Mouse (Mus musculus): ENCODE measurements at regions not wholly inside any gene's neighbourhood (a gene's known extent, or its start where the extent isn't known, plus 50 kb on each side); places are given as distances from the start of the nearest gene placed in this dataset.
"Not testable (repeated sequence)": the region's sequence is repeated elsewhere in the genome, so short reads cannot be mapped to it uniquely, and the experiment has no call there.

GRCm38 (mm10) chr8:112427721-112428389 lies 142.0 kb upstream of the Cntnap4 start:
- DNase-seq (ENCODE audit: low spot score): no peak

- DNase-seq (ENCODE audit: low spot score): no peak
Measured at GRCm38 (mm10) chr8:112411968-112412367, 157.9 kb upstream of the Cntnap4 start.

DNA sequence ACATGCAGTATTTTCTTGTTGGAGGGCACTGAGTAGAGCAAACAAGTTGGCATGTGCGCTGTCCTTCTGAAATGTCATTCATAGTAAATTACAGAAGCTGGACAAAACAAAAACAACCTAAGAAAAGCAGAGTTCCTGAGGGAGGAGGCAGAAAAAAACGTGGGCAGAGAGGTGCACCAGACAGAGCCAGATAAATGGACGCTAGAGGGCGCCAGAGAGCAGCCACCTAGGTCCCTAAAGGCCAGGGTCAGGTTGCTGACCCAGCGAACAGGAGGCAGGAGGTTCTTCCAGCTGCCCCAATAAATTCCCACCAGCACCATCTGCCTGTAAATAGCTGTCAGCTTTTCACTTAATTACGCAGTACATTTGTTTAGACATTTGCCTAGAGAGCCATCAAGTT lies 158.6 kb upstream of the Cntnap4 start:
- peak; percentile 75 for DNase-seq (ENCODE audit: low spot score)

- no peak for DNase-seq (ENCODE audit: low spot score)
Measured at GRCm38 (mm10) chr8:112408211-112408735, 161.6 kb upstream of the Cntnap4 start.

GRCm38 (mm10) chr8:112404087-112404486 lies 165.8 kb upstream of the Cntnap4 start:
- peak; percentile 71 for DNase-seq (ENCODE audit: low spot score)

DNA sequence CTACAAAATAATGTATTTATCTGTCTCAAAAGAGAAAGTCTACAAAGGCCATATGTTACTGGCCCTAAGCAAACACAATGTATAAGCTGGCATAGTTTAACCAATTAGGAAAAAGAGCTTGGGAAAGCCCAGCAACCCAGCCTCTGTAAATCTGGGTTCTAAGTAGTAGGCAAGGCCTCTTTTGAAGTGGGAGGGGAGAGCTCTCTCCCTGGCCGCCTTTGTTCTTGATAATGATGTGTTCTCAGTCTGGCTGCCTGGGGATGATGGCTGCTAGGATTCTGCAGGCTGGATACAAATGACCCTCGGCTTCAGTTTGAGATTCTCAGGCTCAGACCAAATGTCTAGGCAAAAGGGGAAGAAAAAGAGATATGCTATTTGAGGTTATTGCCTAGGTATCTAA lies 172.4 kb upstream of the Cntnap4 start:
- peak; percentile 17 for DNase-seq (ENCODE audit: low spot score)

- DNase-seq (ENCODE audit: low spot score): no peak
Measured at GRCm38 (mm10) chr8:112390108-112390507, 179.7 kb upstream of the Cntnap4 start.

- peak; percentile 82 for DNase-seq (ENCODE audit: low spot score)
Measured at GRCm38 (mm10) chr8:112348323-112348722, 221.5 kb upstream of the Cntnap4 start.

GRCm38 (mm10) chr8:112333171-112333570 lies 236.7 kb upstream of the Cntnap4 start:
- DNase-seq (ENCODE audit: low spot score): peak; percentile 60

GRCm38 (mm10) chr8:112332021-112332420 lies 237.8 kb upstream of the Cntnap4 start:
- DNase-seq (ENCODE audit: low spot score): peak; percentile 23

DNA sequence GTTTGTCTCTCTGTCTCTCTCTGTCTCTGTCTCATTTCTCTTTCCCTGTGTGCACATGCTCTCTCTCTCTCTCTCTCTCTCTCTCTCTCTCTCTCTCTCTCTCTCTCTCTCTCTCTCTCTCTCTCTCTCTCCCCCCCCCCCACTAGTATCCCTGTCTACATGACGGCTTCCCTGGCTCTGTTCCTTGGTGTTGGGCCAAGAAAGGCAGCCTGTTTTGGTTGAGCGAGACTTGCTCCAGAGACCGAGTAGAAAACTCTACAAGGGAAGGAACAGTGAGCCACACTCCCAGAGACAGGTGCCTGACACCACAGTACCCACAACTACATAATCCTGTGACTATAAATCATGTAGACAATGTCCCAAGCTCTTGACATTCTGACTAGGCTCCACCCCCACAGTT lies 260.0 kb upstream of the Cntnap4 start:
- no peak for DNase-seq (ENCODE audit: low spot score)

DNA sequence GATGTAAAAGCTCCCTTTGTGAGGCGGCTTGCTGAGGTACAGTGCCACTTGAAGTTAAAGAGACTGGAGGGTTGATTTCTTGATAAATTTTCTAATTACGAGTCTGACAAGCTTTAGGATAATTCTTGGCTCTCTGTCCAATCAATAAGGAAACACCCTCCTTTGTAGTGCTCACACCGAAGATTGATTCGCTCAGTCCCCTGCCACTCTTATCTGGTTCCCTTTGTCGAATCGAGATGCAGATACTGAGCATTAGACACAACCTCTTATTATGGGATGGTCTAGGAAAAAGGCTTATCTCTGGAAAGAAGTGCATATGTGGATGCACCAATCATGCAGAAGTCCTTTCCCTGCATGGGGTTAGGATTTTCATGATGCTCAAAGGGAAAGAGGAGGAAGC lies 261.5 kb upstream of the Cntnap4 start:
- no peak for DNase-seq (ENCODE audit: low spot score)

DNA sequence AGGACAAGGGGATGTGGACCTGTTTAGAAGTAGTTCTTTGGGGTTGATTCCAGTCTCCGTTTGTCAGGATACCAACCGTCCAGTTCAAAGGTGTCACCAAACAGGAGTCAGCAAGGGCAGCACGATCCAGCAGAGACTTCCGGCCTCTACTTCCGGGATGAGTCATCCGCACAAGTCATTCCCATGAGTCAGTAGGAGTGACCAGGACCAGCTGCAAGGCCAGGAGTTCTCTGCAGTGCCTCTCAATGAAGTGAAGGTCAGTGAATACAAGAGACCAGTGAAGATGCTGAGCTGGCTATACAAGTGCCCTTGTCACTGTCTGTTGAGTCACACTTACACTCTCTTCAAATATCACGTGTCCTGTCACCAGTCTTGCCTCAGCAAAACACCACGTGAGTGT lies 272.8 kb upstream of the Cntnap4 start:
- DNase-seq (ENCODE audit: low spot score): no peak

- no peak for DNase-seq (ENCODE audit: low spot score)
Measured at GRCm38 (mm10) chr8:112283316-112283715, 268.5 kb upstream of the Gm6793 start.

GRCm38 (mm10) chr8:112269598-112269997 lies 254.8 kb upstream of the Gm6793 start:
- DNase-seq (ENCODE audit: low spot score): peak; percentile 9

DNA sequence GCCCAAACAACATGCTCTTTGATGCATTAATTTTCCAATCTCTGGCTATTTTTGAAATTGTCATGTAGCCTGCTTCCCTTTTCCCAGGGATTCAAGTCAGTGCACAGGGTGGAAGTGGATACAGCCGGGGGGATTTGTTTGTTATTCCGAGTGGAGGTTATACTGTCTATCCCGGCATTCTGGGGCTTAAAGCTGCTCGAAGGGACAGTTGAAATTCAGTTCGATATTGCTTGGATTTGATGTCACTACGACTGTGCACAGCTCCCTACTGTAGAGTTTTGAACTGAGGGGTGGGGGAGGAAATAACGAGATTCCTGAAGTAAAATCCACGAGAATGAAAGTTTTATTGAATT lies 254.4 kb upstream of the Gm6793 start:
- DNase-seq (ENCODE audit: low spot score): no peak

DNA sequence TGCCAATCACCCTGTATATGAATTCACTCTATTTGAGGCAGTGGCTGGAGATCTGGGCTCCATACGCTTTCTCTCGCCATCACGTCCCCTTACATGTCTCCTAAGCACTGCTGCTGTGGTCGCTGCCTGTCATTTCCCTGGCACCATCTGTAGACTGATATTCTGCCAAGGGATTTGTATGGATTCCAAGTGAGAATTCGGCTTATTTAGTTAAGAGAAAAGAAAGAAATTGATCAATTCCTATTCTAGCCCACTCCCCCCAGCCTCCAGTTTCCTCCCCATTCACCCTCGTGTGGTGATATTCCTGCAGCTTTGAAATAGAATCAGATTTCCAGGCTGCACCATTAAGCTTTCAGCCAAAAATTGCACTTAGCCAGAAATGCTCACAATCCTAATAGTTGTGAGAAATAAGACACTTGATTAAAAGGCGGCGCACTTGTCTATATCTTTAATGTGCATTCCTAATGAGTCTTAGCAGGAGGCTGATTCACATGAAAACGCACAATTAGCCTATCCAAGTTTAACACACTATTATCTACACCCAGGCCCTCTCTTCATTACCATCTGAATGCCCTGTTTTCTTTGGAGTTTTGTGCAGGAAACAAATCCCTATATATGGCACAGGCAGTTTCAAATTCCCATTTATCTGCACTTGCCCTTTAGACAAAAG lies 253.8 kb upstream of the Gm6793 start:
- DNase-seq (ENCODE audit: low spot score): peak; percentile 28

- DNase-seq (ENCODE audit: low spot score): peak; percentile 7
Measured at GRCm38 (mm10) chr8:112257922-112258475, 243.2 kb upstream of the Gm6793 start.

DNA sequence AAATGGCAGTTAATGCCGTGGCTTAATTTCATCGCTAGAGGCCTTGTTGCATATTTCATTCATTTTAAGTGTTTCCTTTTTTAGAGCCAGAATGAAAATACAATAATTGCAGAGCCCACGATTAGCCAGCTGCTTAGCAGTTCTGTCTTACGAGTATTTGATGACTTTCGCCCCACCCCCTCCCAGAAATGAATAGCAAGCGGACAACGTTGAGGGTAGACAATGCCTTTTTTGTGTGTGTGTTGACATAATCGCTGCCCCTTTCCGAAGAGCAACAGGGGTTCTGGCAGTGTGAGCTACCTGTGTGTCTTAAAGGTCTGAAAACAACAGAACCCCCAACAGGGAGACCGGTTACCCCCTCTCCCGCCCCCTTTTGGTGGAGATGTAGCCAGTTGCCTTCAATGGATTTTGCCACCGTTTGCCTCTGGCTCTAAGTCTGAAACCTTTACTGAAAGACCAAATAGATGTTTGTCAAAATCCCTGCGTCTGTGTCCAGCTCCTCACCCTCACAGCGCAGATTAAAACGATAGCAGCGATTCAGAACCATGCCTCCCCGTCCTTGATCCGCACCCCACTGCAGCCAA lies 242.6 kb upstream of the Gm6793 start:
- DNase-seq (ENCODE audit: low spot score): peak; percentile 43

GRCm38 (mm10) chr8:112246629-112247028 lies 231.8 kb upstream of the Gm6793 start:
- not testable (repeated sequence) for DNase-seq (ENCODE audit: low spot score)

DNA sequence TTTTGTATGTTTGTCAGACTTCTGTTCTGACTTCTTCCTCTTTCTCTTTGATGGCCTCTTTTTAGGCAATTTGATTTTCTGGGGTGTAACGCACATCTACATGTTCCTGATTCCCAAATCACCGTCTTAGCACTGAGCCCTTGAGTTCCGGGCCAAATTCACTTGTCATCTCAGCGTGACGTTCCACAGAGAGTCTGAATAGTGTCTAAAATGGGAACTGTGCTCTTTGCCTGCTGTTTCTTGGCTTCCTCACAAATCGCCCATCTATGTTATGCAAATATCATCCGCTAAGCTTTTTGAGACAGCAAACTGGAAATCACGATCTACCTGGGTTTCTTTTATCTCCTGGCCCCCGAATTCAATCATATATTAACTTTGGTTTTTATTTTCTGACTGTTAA lies 223.8 kb upstream of the Gm6793 start:
- DNase-seq (ENCODE audit: low spot score): no peak

DNA sequence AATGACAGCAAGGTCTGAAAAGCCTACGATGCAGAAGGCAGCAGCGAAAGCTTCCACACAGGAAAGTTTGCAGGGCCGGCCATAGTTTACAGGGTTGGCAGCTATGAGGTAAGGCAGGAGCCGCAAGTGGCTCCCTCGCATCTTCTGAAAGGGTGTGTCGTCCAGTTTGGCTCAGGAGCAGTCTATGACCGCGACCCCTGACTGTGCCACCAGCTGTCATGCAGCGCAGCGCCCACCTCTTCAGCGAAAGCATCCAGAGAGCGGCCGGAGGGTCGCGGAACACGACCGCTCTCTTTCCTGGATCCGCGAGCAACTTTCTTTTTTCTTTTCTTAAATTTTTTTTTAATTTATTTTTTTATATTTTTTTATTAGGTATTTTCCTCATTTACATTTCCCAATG lies 221.9 kb upstream of the Gm6793 start:
- not testable (repeated sequence) for DNase-seq (ENCODE audit: low spot score)

- DNase-seq (ENCODE audit: low spot score): peak; percentile 14
Measured at GRCm38 (mm10) chr8:112219656-112220055, 204.8 kb upstream of the Gm6793 start.
